Mouse (Mus musculus): ENCODE data around the gene Foxn3.

DNA sequence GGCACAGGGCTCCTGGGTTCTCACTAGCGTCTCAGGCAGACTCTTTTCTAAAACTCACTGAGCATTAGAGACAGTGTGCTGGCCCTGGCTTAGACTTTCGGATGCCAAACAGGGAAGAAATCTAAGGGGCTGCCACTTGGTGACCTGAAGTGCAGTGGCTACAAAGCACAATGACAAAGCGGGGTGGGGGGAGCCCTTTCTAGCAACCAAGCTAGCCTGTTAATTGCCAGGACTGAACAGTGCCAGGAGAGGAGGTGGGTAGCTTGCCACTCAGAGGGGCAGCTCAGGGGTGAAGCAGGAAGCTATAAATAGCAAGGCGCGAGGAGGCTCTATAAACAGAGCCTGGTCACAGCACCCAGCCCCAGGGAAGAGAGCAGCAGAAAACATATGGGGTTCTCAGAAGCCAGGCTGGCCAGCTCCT, 347.0 kb downstream of the Foxn3 start:
- TF ChIP-seq CTCF (IDR thresholded peaks at IDR 0.05) = no peak
- no peak for TF ChIP-seq EP300 (IDR thresholded peaks at IDR 0.05)
